Mouse (Mus musculus): ENCODE results near the gene Cmah. TPM values are rescaled to one million over a fixed set of nuclear protein-coding genes. Genes with fewer than 3 reads are reported as not detected.
A peak's percentile ranks its signal among the peaks of the same experiment; 100 is the strongest.
"Not testable (repeated sequence)": the region's sequence is repeated elsewhere in the genome, so short reads cannot be mapped to it uniquely, and the experiment has no call there.

Gene Cmah
- polyA plus RNA-seq, 1 experiment from 2014 or later = 0.27 TPM

- Histone ChIP-seq H3K27me3 (no peaks in the 10 kb centered on the region; the same call in 1 of the 2 replicates), H3K4me2 (replicated peaks) (no peak overlapping the region), H3K27ac (no peak overlapping the region), H3K36me3 (no peaks in the 10 kb centered on the region), H3K9me3 (replicated peaks) (no peaks in the 10 kb centered on the region), H3K9ac (no peak overlapping the region), H3K4me3 (no peak overlapping the region), H3K4me1 (no peaks in the 10 kb centered on the region)
- ATAC-seq (ENCODE audit: low FRiP score) = no peak
- 83% methylated on average over 3 of the region's 3 CpGs for WGBS
Measured at GRCm38 (mm10) chr13:24397181-24397580, 70.0 kb downstream of the Cmah start.

- Histone ChIP-seq H3K9me3 (replicated peaks) (no peaks in the 10 kb centered on the region), H3K9ac (no peak overlapping the region), H3K4me2 (replicated peaks) (no peak overlapping the region), H3K36me3 (no peaks in the 10 kb centered on the region), H3K27ac (no peak overlapping the region), H3K4me3 (no peak overlapping the region), H3K4me1 (no peaks in the 10 kb centered on the region), H3K27me3 (no peaks in the 10 kb centered on the region; the same call in 1 of the 2 replicates)
- no peak for ATAC-seq (ENCODE audit: low FRiP score)
- WGBS = 81% methylated on average over 3 of the region's 3 CpGs
Measured at GRCm38 (mm10) chr13:24398488-24398887, 71.3 kb downstream of the Cmah start.

GRCm38 (mm10) chr13:24401821-24402220 lies 74.6 kb downstream of the Cmah start:
- not testable (repeated sequence) for ATAC-seq (ENCODE audit: low FRiP score); H3K9ac ChIP-seq; H3K4me1 ChIP-seq; H3K27me3 ChIP-seq; H3K9me3 ChIP-seq (replicated peaks); H3K27ac ChIP-seq; H3K4me3 ChIP-seq; H3K36me3 ChIP-seq
- peak overlapping the region; percentile 21; the same call in 1 of the 2 replicates for H3K4me2 ChIP-seq (replicated peaks)
- 26% methylated on average over 11 of the region's 11 CpGs for WGBS

GRCm38 (mm10) chr13:24403054-24403453 lies 75.8 kb downstream of the Cmah start:
- no peaks in the 10 kb centered on the region for H3K4me1 ChIP-seq
- no peak overlapping the region for H3K9ac ChIP-seq
- H3K27ac ChIP-seq = no peak overlapping the region
- no peaks in the 10 kb centered on the region for H3K36me3 ChIP-seq
- H3K4me2 ChIP-seq (replicated peaks) = no peak overlapping the region
- no peak for ATAC-seq (ENCODE audit: low FRiP score)
- no peaks in the 10 kb centered on the region; the same call in 1 of the 2 replicates for H3K27me3 ChIP-seq
- no peak overlapping the region for H3K4me3 ChIP-seq
- no peaks in the 10 kb centered on the region for H3K9me3 ChIP-seq (replicated peaks)

GRCm38 (mm10) chr13:24406847-24407246 lies 79.6 kb downstream of the Cmah start:
- no peaks in the 10 kb centered on the region for H3K36me3 ChIP-seq
- WGBS = 92% methylated on average over 2 of the region's 2 CpGs

GRCm38 (mm10) chr13:24414635-24415206 lies 87.5 kb downstream of the Cmah start:
- Histone ChIP-seq H3K36me3 (no peaks in the 10 kb centered on the region), H3K4me3 (no peak overlapping the region), H3K27ac (no peak overlapping the region), H3K9ac (no peak overlapping the region), H3K27me3 (no peaks in the 10 kb centered on the region), H3K4me2 (replicated peaks) (no peak overlapping the region), H3K4me1 (no peaks in the 10 kb centered on the region), H3K9me3 (replicated peaks) (no peaks in the 10 kb centered on the region)
- no peak for ATAC-seq (ENCODE audit: low FRiP score)
- WGBS = 63% methylated on average over 4 of the region's 4 CpGs

More at GRCm38 (mm10) chr13:24406847-24407246, 79.6 kb downstream of the Cmah start:
- H3K4me2 ChIP-seq (replicated peaks) = no peak overlapping the region
- no peaks in the 10 kb centered on the region; the same call in 1 of the 2 replicates for H3K27me3 ChIP-seq
- no peaks in the 10 kb centered on the region for H3K9me3 ChIP-seq (replicated peaks)
- no peak overlapping the region for H3K9ac ChIP-seq
- no peak for ATAC-seq (ENCODE audit: low FRiP score)
- no peak overlapping the region for H3K27ac ChIP-seq
- H3K4me3 ChIP-seq = no peak overlapping the region
- no peaks in the 10 kb centered on the region for H3K4me1 ChIP-seq

GRCm38 (mm10) chr13:24415506-24416206 lies 88.5 kb downstream of the Cmah start:
- no peaks in the 10 kb centered on the region for H3K9me3 ChIP-seq (replicated peaks)
- no peak overlapping the region for H3K4me3 ChIP-seq
- no peak overlapping the region for H3K9ac ChIP-seq
- H3K4me1 ChIP-seq = no peaks in the 10 kb centered on the region
- ATAC-seq (ENCODE audit: low FRiP score) = no peak
- no peaks in the 10 kb centered on the region for H3K27me3 ChIP-seq
- no peak overlapping the region for H3K4me2 ChIP-seq (replicated peaks)
- WGBS = 79% methylated on average over 13 of the region's 13 CpGs
- H3K36me3 ChIP-seq = no peaks in the 10 kb centered on the region
- H3K27ac ChIP-seq = no peak overlapping the region

- no peaks in the 10 kb centered on the region for H3K27me3 ChIP-seq
Measured at GRCm38 (mm10) chr13:24416409-24416808, 89.2 kb downstream of the Cmah start.

GRCm38 (mm10) chr13:24418024-24418423 lies 90.8 kb downstream of the Cmah start:
- no peaks in the 10 kb centered on the region for H3K4me1 ChIP-seq
- H3K9me3 ChIP-seq (replicated peaks) = no peaks in the 10 kb centered on the region
- no peak for ATAC-seq (ENCODE audit: low FRiP score)
- no peak overlapping the region for H3K9ac ChIP-seq
- H3K27ac ChIP-seq = no peak overlapping the region
- no peaks in the 10 kb centered on the region for H3K36me3 ChIP-seq
- H3K4me3 ChIP-seq = no peak overlapping the region
- H3K4me2 ChIP-seq (replicated peaks) = no peak overlapping the region
- 67% methylated on average over 1 of the region's 1 CpGs for WGBS
- no peaks in the 10 kb centered on the region for H3K27me3 ChIP-seq

More at GRCm38 (mm10) chr13:24416409-24416808, 89.2 kb downstream of the Cmah start:
- no peak overlapping the region for H3K9ac ChIP-seq
- no peaks in the 10 kb centered on the region for H3K36me3 ChIP-seq
- no peaks in the 10 kb centered on the region for H3K9me3 ChIP-seq (replicated peaks)
- no peak overlapping the region for H3K4me2 ChIP-seq (replicated peaks)
- WGBS = 51% methylated on average over 4 of the region's 4 CpGs
- H3K4me3 ChIP-seq = no peak overlapping the region
- H3K27ac ChIP-seq = no peak overlapping the region
- ATAC-seq (ENCODE audit: low FRiP score) = no peak
- no peaks in the 10 kb centered on the region for H3K4me1 ChIP-seq

GRCm38 (mm10) chr13:24418814-24419213 lies 91.6 kb downstream of the Cmah start:
- H3K9me3 ChIP-seq (replicated peaks) = no peaks in the 10 kb centered on the region
- H3K27me3 ChIP-seq = no peaks in the 10 kb centered on the region
- H3K4me1 ChIP-seq = no peaks in the 10 kb centered on the region
- H3K9ac ChIP-seq = no peak overlapping the region
- no peak overlapping the region for H3K27ac ChIP-seq
- no peak overlapping the region for H3K4me2 ChIP-seq (replicated peaks)
- no peak overlapping the region for H3K4me3 ChIP-seq
- WGBS = 78% methylated on average over 4 of the region's 4 CpGs
- H3K36me3 ChIP-seq = no peaks in the 10 kb centered on the region
- no peak for ATAC-seq (ENCODE audit: low FRiP score)

GRCm38 (mm10) chr13:24419560-24420250 lies 92.5 kb downstream of the Cmah start:
- Histone ChIP-seq H3K9me3 (replicated peaks) (no peaks in the 10 kb centered on the region), H3K4me2 (replicated peaks) (no peak overlapping the region), H3K27ac (no peak overlapping the region), H3K36me3 (no peaks in the 10 kb centered on the region), H3K4me3 (no peak overlapping the region), H3K27me3 (no peaks in the 10 kb centered on the region), H3K4me1 (no peaks in the 10 kb centered on the region), H3K9ac (no peak overlapping the region)
- no peak for ATAC-seq (ENCODE audit: low FRiP score)
- WGBS = 87% methylated on average over 13 of the region's 13 CpGs

- Histone ChIP-seq H3K27ac (no peak overlapping the region), H3K9me3 (replicated peaks) (no peaks in the 10 kb centered on the region), H3K27me3 (no peaks in the 10 kb centered on the region), H3K36me3 (no peaks in the 10 kb centered on the region), H3K4me3 (no peak overlapping the region), H3K4me1 (no peaks in the 10 kb centered on the region), H3K4me2 (replicated peaks) (no peak overlapping the region), H3K9ac (no peak overlapping the region)
- ATAC-seq (ENCODE audit: low FRiP score) = no peak
- 53% methylated on average over 3 of the region's 3 CpGs for WGBS
Measured at GRCm38 (mm10) chr13:24421987-24422386, 94.8 kb downstream of the Cmah start.
